Mouse (Mus musculus) ZHBTc4 (cell line): ENCODE results near the gene Mfap3l.
A peak's percentile ranks its signal among the peaks of the same experiment; 100 is the strongest.

ENCODE experiments used
- DNase-seq: peaks from one replicate; pipeline ENCODE4 v3.0.0-alpha.2; 2011; ENCODE audit warnings: low read depth, low spot score

The Mfap3l gene

GRCm38 (mm10) chr8:60650119-60650518, 17.5 kb downstream of the Mfap3l start:
- no peak for DNase-seq

GRCm38 (mm10) chr8:60657425-60658113, 24.9 kb downstream of the Mfap3l start:
- DNase-seq, result no peak

- peak; percentile 20 for DNase-seq
Observed at GRCm38 (mm10) chr8:60658114-60658500, 25.5 kb downstream of the Mfap3l start.

GRCm38 (mm10) chr8:60658686-60659085, 26.1 kb downstream of the Mfap3l start:
- DNase-seq, result peak; percentile 4

GRCm38 (mm10) chr8:60659721-60660120, 27.1 kb downstream of the Mfap3l start:
- DNase-seq, result no peak

- DNase-seq, result no peak
Observed at GRCm38 (mm10) chr8:60661191-60661590, 28.6 kb downstream of the Mfap3l start.

GRCm38 (mm10) chr8:60663552-60663951, 30.9 kb downstream of the Mfap3l start:
- DNase-seq, result peak; percentile 27

GRCm38 (mm10) chr8:60665821-60666220, 33.2 kb downstream of the Mfap3l start:
- no peak for DNase-seq

- no peak for DNase-seq
Observed at GRCm38 (mm10) chr8:60666852-60667251, 34.2 kb downstream of the Mfap3l start.

GRCm38 (mm10) chr8:60678590-60678989, 46.0 kb downstream of the Mfap3l start:
- DNase-seq, result no peak

- DNase-seq, result no peak
Observed at GRCm38 (mm10) chr8:60681811-60682210, 49.2 kb downstream of the Mfap3l start.

GRCm38 (mm10) chr8:60682340-60682739, 49.7 kb downstream of the Mfap3l start:
- DNase-seq, result no peak

GRCm38 (mm10) chr8:60711516-60712086, 79.0 kb downstream of the Mfap3l start:
- no peak for DNase-seq

GRCm38 (mm10) chr8:60714724-60715123, 82.1 kb downstream of the Mfap3l start:
- DNase-seq, result no peak

GRCm38 (mm10) chr8:60718692-60719091, 86.1 kb downstream of the Mfap3l start:
- DNase-seq, result no peak
